Mouse (Mus musculus): ENCODE measurements around the gene Trak2. TPM values are rescaled to one million over a fixed set of nuclear protein-coding genes. Genes with fewer than 3 reads are reported as not detected.

The Trak2 gene
- 53.1 and 57.4 TPM in 2 replicates for polyA plus RNA-seq (2015; fragmentation: Nextera tagmentation; extraction: Ambion mirVana)

DNA sequence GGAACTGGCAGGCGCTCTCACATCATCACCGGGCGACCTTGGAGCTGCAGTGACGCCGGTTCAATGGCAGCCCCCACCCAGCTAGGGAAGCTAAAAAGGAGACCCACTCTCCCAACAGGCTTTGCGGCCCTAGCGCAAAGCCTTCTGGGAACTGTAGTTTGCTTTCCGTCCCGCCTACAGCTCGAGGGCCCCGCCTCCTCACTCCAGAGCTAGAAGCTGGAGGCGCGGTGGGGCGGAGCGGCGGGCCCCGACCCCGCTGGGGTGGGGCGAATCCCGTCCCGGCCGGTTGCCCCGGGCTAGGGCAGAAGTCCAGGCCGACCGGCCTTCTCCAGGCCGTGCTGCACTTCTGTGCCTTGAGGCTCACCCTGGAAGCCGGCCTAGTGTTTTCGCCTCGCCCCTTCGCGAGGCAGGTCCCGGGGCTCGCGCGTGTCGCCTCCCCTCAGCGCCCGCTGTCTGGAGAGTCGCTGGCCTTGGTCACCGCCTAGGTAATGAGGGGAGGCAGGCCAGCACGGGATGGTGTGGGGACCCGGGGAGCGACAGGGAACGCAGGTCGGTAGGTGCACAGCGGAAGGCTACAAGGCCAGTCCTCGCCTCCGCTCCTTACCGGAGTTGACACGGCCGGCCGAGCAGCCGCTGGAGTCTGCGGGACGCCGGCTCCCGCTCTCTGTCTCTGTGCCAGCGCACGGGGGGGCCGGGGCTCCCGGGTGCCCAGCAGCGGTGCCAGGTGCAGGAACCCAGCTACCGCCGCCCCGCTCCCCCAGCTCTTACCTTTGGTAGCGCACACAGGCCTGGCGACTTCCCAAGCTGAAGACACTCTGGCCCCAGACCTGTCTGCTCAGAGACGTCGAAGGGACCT lies at the start of gene Trak2, which contains the start of gene Stradb:
Gene Trak2, minus strand, starts transcription at position 65 of the 856 bp plus-strand sequence.
Gene Stradb, plus strand, starts transcription at position 157 of the 856 bp plus-strand sequence.
- H3K36me3 ChIP-seq (replicated peaks) = peaks cover 16% of the 10 kb centered on the region
- no peaks in the 10 kb centered on the region for H3K27me3 ChIP-seq
- peak within 1 kb of the TSS; percentile 71 for H3K4me2 ChIP-seq
- H3K27ac ChIP-seq (replicated peaks) = peak within 1 kb of the TSS; percentile 92
- peaks cover 33% of the 10 kb centered on the region for H3K4me1 ChIP-seq (replicated peaks)
- WGBS (ENCODE audit: insufficient replicate concordance) = under 1% methylated on average over 69 of the region's 69 CpGs
- peak; percentile 94 for ATAC-seq (ENCODE audit: insufficient read depth)
- no peaks in the 10 kb centered on the region for H3K9me3 ChIP-seq (replicated peaks)
- peak within 1 kb of the TSS; percentile 95 for H3K4me3 ChIP-seq (replicated peaks)
- peak within 1 kb of the TSS; percentile 100 for H3K9ac ChIP-seq

- ATAC-seq (ENCODE audit: insufficient read depth) = no peak
- Histone ChIP-seq H3K27me3 (no peaks in the 10 kb centered on the region), H3K4me1 (replicated peaks) (no peaks in the 10 kb centered on the region), H3K9me3 (replicated peaks) (no peaks in the 10 kb centered on the region), H3K4me3 (replicated peaks) (no peak overlapping the region), H3K9ac (no peak overlapping the region), H3K4me2 (no peak overlapping the region), H3K27ac (replicated peaks) (no peak overlapping the region), H3K36me3 (replicated peaks) (no peaks in the 10 kb centered on the region)
- WGBS (ENCODE audit: insufficient replicate concordance) = 57% methylated on average over 3 of the region's 3 CpGs
Measured at GRCm38 (mm10) chr1:59021556-59021955, 48.3 kb upstream of the Trak2 start.

- no peaks in the 10 kb centered on the region for H3K4me1 ChIP-seq (replicated peaks)
- no peak for ATAC-seq (ENCODE audit: insufficient read depth)
- WGBS (ENCODE audit: insufficient replicate concordance) = 27% methylated on average over 4 of the region's 4 CpGs
- no peak overlapping the region for H3K4me3 ChIP-seq (replicated peaks)
- H3K4me2 ChIP-seq = no peak overlapping the region
- H3K36me3 ChIP-seq (replicated peaks) = no peaks in the 10 kb centered on the region
- H3K27ac ChIP-seq (replicated peaks) = no peak overlapping the region
- no peaks in the 10 kb centered on the region for H3K9me3 ChIP-seq (replicated peaks)
- no peaks in the 10 kb centered on the region; the same call in 1 of the 2 replicates for H3K27me3 ChIP-seq
- H3K9ac ChIP-seq = no peak overlapping the region
Measured at GRCm38 (mm10) chr1:59009250-59009649, 36.0 kb upstream of the Trak2 start.

- H3K4me3 ChIP-seq (replicated peaks) = no peak overlapping the region
- H3K27me3 ChIP-seq = no peaks in the 10 kb centered on the region
- no peak overlapping the region for H3K27ac ChIP-seq (replicated peaks)
- peaks cover 48% of the 10 kb centered on the region for H3K36me3 ChIP-seq (replicated peaks)
- H3K4me2 ChIP-seq = no peak overlapping the region
- no peak for ATAC-seq (ENCODE audit: insufficient read depth)
- no peak overlapping the region for H3K9ac ChIP-seq
- WGBS (ENCODE audit: insufficient replicate concordance) = 51% methylated on average over 5 of the region's 5 CpGs
- H3K9me3 ChIP-seq (replicated peaks) = no peaks in the 10 kb centered on the region
- H3K4me1 ChIP-seq (replicated peaks) = peaks cover 14% of the 10 kb centered on the region
Measured at GRCm38 (mm10) chr1:58995313-58995712, 22.1 kb upstream of the Trak2 start.

GRCm38 (mm10) chr1:58993723-58994122 lies 20.5 kb upstream of the Trak2 start:
- no peaks in the 10 kb centered on the region for H3K27me3 ChIP-seq
- H3K4me3 ChIP-seq (replicated peaks) = no peak overlapping the region
- WGBS (ENCODE audit: insufficient replicate concordance) = 52% methylated on average over 1 of the region's 1 CpGs
- peaks cover 62% of the 10 kb centered on the region for H3K36me3 ChIP-seq (replicated peaks)
- ATAC-seq (ENCODE audit: insufficient read depth) = no peak
- peaks cover 14% of the 10 kb centered on the region for H3K4me1 ChIP-seq (replicated peaks)
- no peak overlapping the region for H3K4me2 ChIP-seq
- H3K9me3 ChIP-seq (replicated peaks) = no peaks in the 10 kb centered on the region
- H3K9ac ChIP-seq = no peak overlapping the region
- H3K27ac ChIP-seq (replicated peaks) = no peak overlapping the region

DNA sequence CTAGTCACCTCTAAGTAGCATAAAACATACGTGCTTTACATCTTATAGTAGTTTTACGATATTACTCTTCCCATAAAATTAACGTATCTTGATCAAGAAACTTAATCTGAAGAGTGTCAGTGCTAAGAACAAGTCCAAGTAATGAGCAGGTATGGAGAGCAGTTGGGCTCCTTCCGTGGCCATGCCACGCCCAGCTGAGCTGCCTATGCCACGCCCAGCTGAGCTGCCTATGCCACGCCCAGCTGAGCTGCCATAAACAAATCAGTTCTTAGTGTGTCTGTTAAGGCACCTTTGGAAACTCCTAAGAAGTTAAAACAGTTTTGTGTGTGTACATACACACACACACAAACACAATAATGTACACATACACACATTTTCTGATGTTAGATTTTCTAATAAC lies 19.9 kb upstream of the Trak2 start:
- peak; percentile 84 for ATAC-seq (ENCODE audit: insufficient read depth)
- Histone ChIP-seq H3K4me3 (replicated peaks) (no peak overlapping the region), H3K9ac (no peak overlapping the region), H3K27ac (replicated peaks) (no peak overlapping the region), H3K4me2 (no peak overlapping the region), H3K9me3 (replicated peaks) (no peaks in the 10 kb centered on the region), H3K4me1 (replicated peaks) (peaks cover 14% of the 10 kb centered on the region), H3K36me3 (replicated peaks) (peaks cover 68% of the 10 kb centered on the region), H3K27me3 (no peaks in the 10 kb centered on the region)
- 55% methylated on average over 7 of the region's 7 CpGs for WGBS (ENCODE audit: insufficient replicate concordance)

GRCm38 (mm10) chr1:58984586-58984985 lies 11.4 kb upstream of the Trak2 start:
- no peak overlapping the region for H3K27ac ChIP-seq (replicated peaks)
- no peaks in the 10 kb centered on the region for H3K27me3 ChIP-seq
- no peak overlapping the region for H3K4me2 ChIP-seq
- no peak for ATAC-seq (ENCODE audit: insufficient read depth)
- WGBS (ENCODE audit: insufficient replicate concordance) = 86% methylated on average over 5 of the region's 5 CpGs
- no peak overlapping the region for H3K4me3 ChIP-seq (replicated peaks)
- H3K4me1 ChIP-seq (replicated peaks) = 0 out of 2 replicates have a peak, but pooled peaks cover 3% of the 10 kb centered on the region
- H3K9me3 ChIP-seq (replicated peaks) = no peaks in the 10 kb centered on the region
- H3K9ac ChIP-seq = no peak overlapping the region
- peaks cover 88% of the 10 kb centered on the region for H3K36me3 ChIP-seq (replicated peaks)

DNA sequence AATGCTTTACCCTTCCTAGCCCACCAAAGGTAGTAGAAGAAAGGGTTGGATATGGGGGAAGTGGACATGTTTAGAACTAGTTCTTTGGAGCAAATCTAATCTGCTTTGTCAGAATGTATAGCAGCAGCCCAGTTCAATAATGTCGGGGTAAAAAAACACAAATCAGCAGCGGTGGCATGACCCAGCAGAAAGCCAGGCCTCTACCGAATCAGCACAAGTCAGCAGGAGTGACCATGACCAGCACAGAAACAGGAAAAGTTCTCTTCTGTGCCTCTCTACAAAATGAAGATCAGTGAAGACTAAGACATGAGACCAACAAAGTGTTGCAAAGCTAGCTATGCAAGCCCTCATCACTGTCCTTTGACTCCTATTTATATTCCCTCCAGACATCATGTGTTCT lies 9.0 kb upstream of the Trak2 start:
- peaks cover 77% of the 10 kb centered on the region for H3K36me3 ChIP-seq (replicated peaks)

GRCm38 (mm10) chr1:58972851-58973365 lies 322 bp downstream of the Trak2 start:
- Histone ChIP-seq H3K4me1 (replicated peaks) (peaks cover 39% of the 10 kb centered on the region), H3K9me3 (replicated peaks) (no peaks in the 10 kb centered on the region), H3K4me3 (replicated peaks) (peak overlapping the region; percentile 95), H3K9ac (peak overlapping the region; percentile 100), H3K27me3 (no peaks in the 10 kb centered on the region), H3K36me3 (replicated peaks) (peaks cover 14% of the 10 kb centered on the region), H3K27ac (replicated peaks) (peak overlapping the region; percentile 92), H3K4me2 (peak overlapping the region; percentile 71)
- under 1% methylated on average over 28 of the region's 28 CpGs for WGBS (ENCODE audit: insufficient replicate concordance)
- peak; percentile 29 for ATAC-seq (ENCODE audit: insufficient read depth)

More for the DNA sequence above, 9.0 kb upstream of the Trak2 start:
- WGBS (ENCODE audit: insufficient replicate concordance) = 84% methylated on average over 3 of the region's 3 CpGs
- no peaks in the 10 kb centered on the region for H3K27me3 ChIP-seq
- no peak overlapping the region for H3K4me3 ChIP-seq (replicated peaks)
- no peak overlapping the region for H3K4me2 ChIP-seq
- no peak overlapping the region for H3K27ac ChIP-seq (replicated peaks)
- no peak overlapping the region for H3K9ac ChIP-seq
- H3K9me3 ChIP-seq (replicated peaks) = no peaks in the 10 kb centered on the region
- ATAC-seq (ENCODE audit: insufficient read depth) = no peak
- H3K4me1 ChIP-seq (replicated peaks) = 0 out of 2 replicates have a peak, but pooled peaks cover 3% of the 10 kb centered on the region

GRCm38 (mm10) chr1:58971097-58971496 lies 2.1 kb downstream of the Trak2 start:
- no peak for ATAC-seq (ENCODE audit: insufficient read depth)
- Histone ChIP-seq H3K4me2 (peak overlapping the region; percentile 71), H3K36me3 (replicated peaks) (peaks cover 11% of the 10 kb centered on the region; the same call in 1 of the 2 replicates), H3K9ac (peak overlapping the region; percentile 100), H3K9me3 (replicated peaks) (no peaks in the 10 kb centered on the region), H3K4me3 (replicated peaks) (peak overlapping the region; percentile 95), H3K27me3 (no peaks in the 10 kb centered on the region), H3K4me1 (replicated peaks) (peaks cover 50% of the 10 kb centered on the region), H3K27ac (replicated peaks) (peak overlapping the region; percentile 92)
- 52% methylated on average over 6 of the region's 6 CpGs for WGBS (ENCODE audit: insufficient replicate concordance)

GRCm38 (mm10) chr1:58970054-58970453 lies 3.2 kb downstream of the Trak2 start:
- Histone ChIP-seq H3K4me1 (replicated peaks) (peaks cover 52% of the 10 kb centered on the region), H3K36me3 (replicated peaks) (peaks cover 7% of the 10 kb centered on the region; the same call in 1 of the 2 replicates), H3K27me3 (no peaks in the 10 kb centered on the region), H3K4me2 (peak overlapping the region; percentile 71), H3K9ac (peak overlapping the region; percentile 100), H3K4me3 (replicated peaks) (peak overlapping the region; percentile 95), H3K9me3 (replicated peaks) (no peaks in the 10 kb centered on the region), H3K27ac (replicated peaks) (peak overlapping the region; percentile 92)
- no peak for ATAC-seq (ENCODE audit: insufficient read depth)
- 16% methylated on average over 5 of the region's 5 CpGs for WGBS (ENCODE audit: insufficient replicate concordance)

Data from liver, embryonic 15.5 days (tissue).